Mouse (Mus musculus): ENCODE measurements around the gene Zfp622. TPM values are rescaled to one million over a fixed set of nuclear protein-coding genes. Genes with fewer than 3 reads are reported as not detected.

The Zfp622 gene
- polyA plus RNA-seq (2015; fragmentation: Nextera tagmentation; extraction: Ambion mirVana), result 29.9 and 35.4 TPM in 2 replicates

- ATAC-seq, result peak; percentile 99
- Histone ChIP-seq H3K36me3 (peaks cover 19% of the 10 kb centered on the region), H3K4me3 (replicated peaks) (peak within 1 kb of the TSS; percentile 100), H3K4me2 (replicated peaks) (peak within 1 kb of the TSS; percentile 99), H3K9me3 (no peaks in the 10 kb centered on the region), H3K4me1 (replicated peaks) (peaks cover 31% of the 10 kb centered on the region), H3K27ac (peak within 1 kb of the TSS; percentile 88), H3K9ac (replicated peaks) (peak within 1 kb of the TSS; percentile 95), H3K27me3 (no peaks in the 10 kb centered on the region)
- WGBS, result under 1% methylated on average over 55 of the region's 57 CpGs
These were observed at the start of gene Zfp622 for GRCm38 (mm10) chr15:25984067-25984733. Gene Zfp622, plus strand, starts transcription at chr15:25984366.

DNA sequence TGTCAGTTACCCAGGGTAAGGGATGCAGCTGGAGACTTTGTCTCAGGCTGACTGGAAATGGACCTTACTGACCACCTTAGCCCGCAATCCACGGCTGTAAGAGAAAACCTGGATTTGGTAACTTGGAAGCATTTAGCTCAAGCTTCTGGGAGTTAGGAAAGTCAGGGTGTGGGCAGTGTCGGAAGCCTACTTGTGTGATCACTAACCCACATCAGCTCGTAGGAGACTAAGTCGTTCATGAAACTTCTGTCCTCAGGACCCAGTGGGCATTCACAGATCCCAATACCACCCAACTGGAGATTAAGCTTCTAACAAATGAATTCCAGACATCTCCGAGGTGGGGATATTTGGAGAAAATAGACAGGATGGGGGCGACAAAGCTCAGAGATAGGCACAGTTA, 49.8 kb upstream of the Zfp622 start:
- no peak overlapping the region for H3K4me3 ChIP-seq (replicated peaks)
- no peak overlapping the region for H3K27ac ChIP-seq
- no peaks in the 10 kb centered on the region for H3K27me3 ChIP-seq
- H3K4me1 ChIP-seq (replicated peaks), result 0 out of 2 replicates have a peak, but pooled peaks cover 4% of the 10 kb centered on the region
- H3K9me3 ChIP-seq, result no peaks in the 10 kb centered on the region
- ATAC-seq, result no peak
- H3K36me3 ChIP-seq, result no peaks in the 10 kb centered on the region
- 79% methylated on average over 7 of the region's 7 CpGs for WGBS
- no peak overlapping the region for H3K9ac ChIP-seq (replicated peaks)
- no peak overlapping the region for H3K4me2 ChIP-seq (replicated peaks)

DNA sequence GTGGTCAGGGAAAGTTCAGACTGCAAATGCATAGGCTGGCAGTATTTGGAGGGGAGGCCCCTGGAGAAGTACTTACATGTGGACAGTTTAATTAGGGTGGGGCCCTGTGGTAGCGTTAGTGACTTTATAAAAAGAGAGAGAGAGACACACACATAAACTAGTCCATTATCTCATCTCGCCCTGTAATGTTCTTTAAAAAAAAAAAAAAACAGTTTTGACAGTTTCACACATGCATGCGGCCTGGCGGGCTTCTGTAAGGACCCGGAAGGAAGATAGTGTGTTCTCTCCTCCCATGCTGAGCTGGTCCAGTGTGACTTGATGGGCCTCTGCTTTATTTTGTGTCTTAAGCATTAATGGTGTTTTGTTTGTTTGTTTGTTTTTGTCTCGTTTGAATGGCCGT, 45.7 kb upstream of the Zfp622 start:
- H3K36me3 ChIP-seq, result no peaks in the 10 kb centered on the region
- H3K9ac ChIP-seq (replicated peaks), result no peak overlapping the region
- no peak overlapping the region for H3K4me3 ChIP-seq (replicated peaks)
- no peak overlapping the region for H3K4me2 ChIP-seq (replicated peaks)
- 93% methylated on average over 7 of the region's 7 CpGs for WGBS
- no peak overlapping the region for H3K27ac ChIP-seq
- peaks cover 10% of the 10 kb centered on the region; the same call in 1 of the 2 replicates for H3K4me1 ChIP-seq (replicated peaks)
- no peaks in the 10 kb centered on the region for H3K27me3 ChIP-seq
- ATAC-seq, result no peak
- no peaks in the 10 kb centered on the region for H3K9me3 ChIP-seq

- Histone ChIP-seq H3K4me3 (replicated peaks) (no peak overlapping the region), H3K27me3 (no peaks in the 10 kb centered on the region), H3K9me3 (no peaks in the 10 kb centered on the region), H3K9ac (replicated peaks) (no peak overlapping the region), H3K4me1 (replicated peaks) (peaks cover 10% of the 10 kb centered on the region; the same call in 1 of the 2 replicates), H3K4me2 (replicated peaks) (no peak overlapping the region), H3K36me3 (no peaks in the 10 kb centered on the region), H3K27ac (no peak overlapping the region)
- ATAC-seq, result peak; percentile 45; the same call in 1 of the 2 replicates
- 42% methylated on average over 24 of the region's 24 CpGs for WGBS
These were observed 43.5 kb upstream of the Zfp622 start for GRCm38 (mm10) chr15:25940397-25941377.

DNA sequence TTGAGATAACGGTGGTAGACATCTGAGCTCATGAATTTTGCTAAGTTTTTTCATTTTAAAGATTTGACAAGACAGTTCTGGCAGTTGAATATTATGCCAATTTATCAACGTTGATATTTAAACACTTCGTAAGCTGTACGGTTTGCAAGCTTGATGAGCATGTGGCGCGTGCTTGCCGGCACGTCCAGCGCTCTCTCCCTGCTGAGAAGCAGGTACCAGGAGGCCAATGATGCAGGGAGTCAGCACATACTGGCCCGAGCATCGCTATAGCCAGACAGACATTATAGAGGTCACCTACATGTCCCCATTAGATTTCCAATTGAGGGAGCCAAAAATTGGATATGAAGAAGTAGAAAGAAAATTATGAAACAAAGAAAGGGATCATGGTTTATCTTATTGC, 42.7 kb upstream of the Zfp622 start:
- H3K4me3 ChIP-seq (replicated peaks), result no peak overlapping the region
- H3K27ac ChIP-seq, result no peak overlapping the region
- peaks cover 10% of the 10 kb centered on the region; the same call in 1 of the 2 replicates for H3K4me1 ChIP-seq (replicated peaks)
- H3K4me2 ChIP-seq (replicated peaks), result no peak overlapping the region
- H3K9me3 ChIP-seq, result no peaks in the 10 kb centered on the region
- H3K27me3 ChIP-seq, result no peaks in the 10 kb centered on the region
- H3K36me3 ChIP-seq, result no peaks in the 10 kb centered on the region
- 84% methylated on average over 11 of the region's 11 CpGs for WGBS
- no peak overlapping the region for H3K9ac ChIP-seq (replicated peaks)
- no peak for ATAC-seq

- Histone ChIP-seq H3K4me1 (replicated peaks) (peaks cover 10% of the 10 kb centered on the region; the same call in 1 of the 2 replicates), H3K4me2 (replicated peaks) (no peak overlapping the region), H3K27ac (no peak overlapping the region), H3K4me3 (replicated peaks) (no peak overlapping the region), H3K27me3 (no peaks in the 10 kb centered on the region), H3K9ac (replicated peaks) (no peak overlapping the region), H3K36me3 (no peaks in the 10 kb centered on the region), H3K9me3 (no peaks in the 10 kb centered on the region)
- no peak for ATAC-seq
- WGBS, result 42% methylated on average over 4 of the region's 4 CpGs
These were observed 41.8 kb upstream of the Zfp622 start for GRCm38 (mm10) chr15:25942415-25942814.

GRCm38 (mm10) chr15:25943386-25944137, 40.6 kb upstream of the Zfp622 start:
- Histone ChIP-seq H3K9me3 (no peaks in the 10 kb centered on the region), H3K36me3 (no peaks in the 10 kb centered on the region), H3K9ac (replicated peaks) (no peak overlapping the region), H3K4me2 (replicated peaks) (no peak overlapping the region), H3K4me1 (replicated peaks) (peaks cover 10% of the 10 kb centered on the region; the same call in 1 of the 2 replicates), H3K27ac (no peak overlapping the region), H3K27me3 (no peaks in the 10 kb centered on the region), H3K4me3 (replicated peaks) (no peak overlapping the region)
- ATAC-seq, result no peak
- 92% methylated on average over 15 of the region's 15 CpGs for WGBS

DNA sequence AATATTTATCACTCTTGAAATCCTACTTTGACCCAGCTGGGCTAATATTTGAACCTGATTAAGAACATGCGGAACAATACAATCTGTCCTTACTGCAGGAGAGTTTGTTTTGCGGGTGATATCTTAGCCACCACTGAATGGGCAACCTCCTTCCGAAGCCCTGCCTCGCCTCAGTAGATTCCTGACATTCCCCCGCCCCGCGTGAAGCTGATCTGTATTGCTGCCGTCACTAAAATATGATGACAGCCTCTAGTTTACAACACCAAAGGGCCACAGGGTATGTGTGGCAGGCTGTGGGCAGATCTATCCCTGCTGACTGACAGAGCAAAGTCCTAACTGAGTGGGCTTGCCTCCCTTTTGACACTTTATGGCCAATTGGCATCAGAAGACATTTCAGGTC, 38.9 kb upstream of the Zfp622 start:
- no peaks in the 10 kb centered on the region for H3K27me3 ChIP-seq
- no peak overlapping the region for H3K4me3 ChIP-seq (replicated peaks)
- H3K4me2 ChIP-seq (replicated peaks), result no peak overlapping the region
- no peaks in the 10 kb centered on the region for H3K9me3 ChIP-seq
- H3K4me1 ChIP-seq (replicated peaks), result peaks cover 10% of the 10 kb centered on the region; the same call in 1 of the 2 replicates
- no peaks in the 10 kb centered on the region for H3K36me3 ChIP-seq
- H3K27ac ChIP-seq, result no peak overlapping the region
- 89% methylated on average over 8 of the region's 8 CpGs for WGBS
- no peak for ATAC-seq
- H3K9ac ChIP-seq (replicated peaks), result no peak overlapping the region

DNA sequence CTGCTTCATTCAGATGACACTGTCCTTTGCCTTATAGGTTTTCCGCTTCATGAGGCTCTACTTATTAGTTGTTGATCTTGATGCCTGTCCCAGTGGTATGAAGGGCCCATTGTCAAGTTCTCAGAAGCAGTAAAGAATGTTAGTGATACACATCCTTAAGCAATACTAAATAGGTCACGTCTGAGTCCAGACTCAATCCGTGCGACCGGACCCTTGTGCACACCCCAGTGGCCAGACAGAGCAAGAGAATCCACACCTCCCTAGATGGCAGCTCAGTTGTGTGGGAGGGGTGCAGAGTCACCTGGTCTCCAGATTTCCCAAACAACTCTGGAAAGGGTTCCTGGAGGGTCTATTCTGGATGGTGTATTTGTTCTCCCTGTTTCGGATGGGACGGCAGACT, 37.7 kb upstream of the Zfp622 start:
- no peak overlapping the region for H3K9ac ChIP-seq (replicated peaks)
- WGBS, result 93% methylated on average over 7 of the region's 7 CpGs
- ATAC-seq, result no peak
- H3K36me3 ChIP-seq, result no peaks in the 10 kb centered on the region
- no peak overlapping the region for H3K4me2 ChIP-seq (replicated peaks)
- no peak overlapping the region for H3K27ac ChIP-seq
- H3K9me3 ChIP-seq, result no peaks in the 10 kb centered on the region
- peaks cover 5% of the 10 kb centered on the region; the same call in 1 of the 2 replicates for H3K4me1 ChIP-seq (replicated peaks)
- H3K4me3 ChIP-seq (replicated peaks), result no peak overlapping the region
- H3K27me3 ChIP-seq, result no peaks in the 10 kb centered on the region

DNA sequence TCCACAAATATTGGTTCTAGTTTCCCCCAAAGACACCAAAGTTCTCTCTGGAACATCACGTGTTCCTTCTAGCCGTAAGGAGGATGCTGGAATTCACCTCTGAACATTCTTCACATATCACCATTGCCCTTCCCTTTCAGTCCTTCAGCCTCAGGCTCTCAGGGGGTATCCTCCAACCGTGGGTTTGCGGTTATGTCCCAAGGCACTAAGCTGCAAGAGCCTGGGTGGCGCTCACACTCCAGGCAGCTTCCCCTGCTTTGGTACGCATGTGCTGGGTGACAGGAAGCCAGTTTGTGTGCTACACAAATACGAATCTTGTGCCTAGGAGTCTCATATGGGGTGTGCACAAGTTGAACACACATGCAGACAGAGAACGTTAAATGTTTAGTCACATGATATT, 36.8 kb upstream of the Zfp622 start:
- 88% methylated on average over 8 of the region's 8 CpGs for WGBS
- H3K4me1 ChIP-seq (replicated peaks), result peaks cover 2% of the 10 kb centered on the region; the same call in 1 of the 2 replicates
- no peak for ATAC-seq
- H3K4me2 ChIP-seq (replicated peaks), result no peak overlapping the region
- no peak overlapping the region for H3K27ac ChIP-seq
- no peaks in the 10 kb centered on the region for H3K9me3 ChIP-seq
- no peak overlapping the region for H3K4me3 ChIP-seq (replicated peaks)
- H3K27me3 ChIP-seq, result no peaks in the 10 kb centered on the region
- no peaks in the 10 kb centered on the region for H3K36me3 ChIP-seq
- no peak overlapping the region for H3K9ac ChIP-seq (replicated peaks)

- no peak overlapping the region for H3K27ac ChIP-seq
- no peaks in the 10 kb centered on the region for H3K4me1 ChIP-seq (replicated peaks)
- no peaks in the 10 kb centered on the region for H3K9me3 ChIP-seq
- no peak overlapping the region for H3K9ac ChIP-seq (replicated peaks)
- H3K4me3 ChIP-seq (replicated peaks), result no peak overlapping the region
- H3K4me2 ChIP-seq (replicated peaks), result no peak overlapping the region
- no peaks in the 10 kb centered on the region for H3K27me3 ChIP-seq
- 82% methylated on average over 26 of the region's 26 CpGs for WGBS
- no peaks in the 10 kb centered on the region for H3K36me3 ChIP-seq
- peak; percentile 30; the same call in 1 of the 2 replicates for ATAC-seq
These were observed 35.6 kb upstream of the Zfp622 start for GRCm38 (mm10) chr15:25948257-25949223.

Data from midbrain, embryonic 13.5 days (tissue).